Mouse (Mus musculus): ENCODE results near the gene Acot11.
A peak's percentile ranks its signal among the peaks of the same experiment; 100 is the strongest.

GRCm38 (mm10) chr4:106708408-106708807 lies 96.4 kb downstream of the Acot11 start:
- TF ChIP-seq CTCF (IDR thresholded peaks at IDR 0.05; ENCODE audit: low read depth, low read length) (peak; percentile 73), POLR2A (IDR thresholded peaks at IDR 0.05; ENCODE audit: borderline replicate concordance, low read depth, low read length) (no peak)

Data from bone marrow macrophage, adult 2 months (primary cell).